Mouse (Mus musculus) myocyte (in vitro differentiated cells): ENCODE measurements around the gene Apba3.

Source experiments
- CEBPB ChIP-seq: IDR thresholded peaks from 2 replicates; pipeline ENCODE4 v1.6.1; 2011; ENCODE audit warnings: mild to moderate bottlenecking, moderate library complexity; ENCODE audit not compliant: poor library complexity, insufficient read depth, severe bottlenecking
- E2F4 ChIP-seq: IDR thresholded peaks from one replicate; pipeline ENCODE4 v1.6.1; 2011; ENCODE audit warnings: mild to moderate bottlenecking, control low read depth, moderate library complexity; ENCODE audit not compliant: insufficient read depth
- MAX ChIP-seq: IDR thresholded peaks from one replicate; pipeline ENCODE4 v1.6.1; 2011; ENCODE audit warnings: low read depth, mild to moderate bottlenecking, control low read depth
- MYOD1 ChIP-seq, 3 experiments: IDR thresholded peaks; one replicate each; pipeline ENCODE4 v1.6.1; 2011; ENCODE audit warnings: control low read depth in 2 of 3, low read depth in 2 of 3, mild to moderate bottlenecking in 2 of 3, moderate library complexity in 1 of 3; ENCODE audit not compliant: insufficient read length in 2 of 3, control insufficient read depth in 1 of 3
- MYOG ChIP-seq, 3 experiments: IDR thresholded peaks; one replicate each; pipeline ENCODE4 v1.6.1; 2011; ENCODE audit warnings: control low read depth in 2 of 3, low read depth in 2 of 3, mild to moderate bottlenecking in 2 of 3; ENCODE audit not compliant: insufficient read length in 2 of 3, control insufficient read depth in 1 of 3, insufficient read depth in 1 of 3
- POLR2A ChIP-seq: IDR thresholded peaks from one replicate; pipeline ENCODE4 v1.6.1; 2011; ENCODE audit warnings: low read depth, mild to moderate bottlenecking, control low read depth, moderate library complexity; ENCODE audit not compliant: insufficient read length
- POLR2AphosphoS2 ChIP-seq: IDR thresholded peaks from one replicate; pipeline ENCODE4 v1.6.1; 2011; ENCODE audit warnings: low read depth, control low read depth; ENCODE audit not compliant: insufficient read length
- REST ChIP-seq: IDR thresholded peaks from one replicate; pipeline ENCODE4 v1.6.1; 2011; ENCODE audit warnings: mild to moderate bottlenecking, control low read depth, moderate library complexity; ENCODE audit not compliant: insufficient read depth, insufficient read length
- TCF12 ChIP-seq: IDR thresholded peaks from one replicate; pipeline ENCODE4 v1.6.1; 2011; ENCODE audit warnings: mild to moderate bottlenecking, control low read depth; ENCODE audit not compliant: poor library complexity, insufficient read depth, severe bottlenecking
- USF1 ChIP-seq: IDR thresholded peaks from one replicate; pipeline ENCODE4 v1.6.1; 2011; ENCODE audit warnings: low read depth, mild to moderate bottlenecking, control low read depth, moderate library complexity

GRCm38 (mm10) chr10:81313581-81313980, 46.8 kb downstream of the Apba3 start:
- TF ChIP-seq MAX (no peak), USF1 (no peak), POLR2A (no peak), POLR2AphosphoS2 (no peak), TCF12 (no peak), CEBPB (no peak), REST (no peak), E2F4 (no peak), MYOG (IDR thresholded peaks at IDR 0.05; ENCODE audit: control insufficient read depth in 1 of 3, insufficient read depth in 1 of 3, insufficient read length in 2 of 3, low read depth in 2 of 3) (no peak), MYOD1 (IDR thresholded peaks at IDR 0.05; ENCODE audit: control insufficient read depth in 1 of 3, insufficient read length in 2 of 3, low read depth in 2 of 3) (no peak)
